Mouse (Mus musculus): ENCODE measurements around the gene Fgd6. TPM values are rescaled to one million over a fixed set of nuclear protein-coding genes. Genes with fewer than 3 reads are reported as not detected.

The Fgd6 gene
- 10 to 100 TPM in 2 of 4 experiments, 1 to 10 TPM in 2; 7.7 to 12.2 (median 10.2) TPM for total RNA-seq (2022)

- DNase-seq (ENCODE audit: low spot score in 2 of 2): peak; percentile 98 to 99
Observed at GRCm38 (mm10) chr10:94035658-94036374, at the start of gene Fgd6, which contains the start of gene Vezt. TSS of gene Fgd6 (plus strand) at chr10:94036001. TSS of gene Vezt (minus strand) at chr10:94035817.

DNA sequence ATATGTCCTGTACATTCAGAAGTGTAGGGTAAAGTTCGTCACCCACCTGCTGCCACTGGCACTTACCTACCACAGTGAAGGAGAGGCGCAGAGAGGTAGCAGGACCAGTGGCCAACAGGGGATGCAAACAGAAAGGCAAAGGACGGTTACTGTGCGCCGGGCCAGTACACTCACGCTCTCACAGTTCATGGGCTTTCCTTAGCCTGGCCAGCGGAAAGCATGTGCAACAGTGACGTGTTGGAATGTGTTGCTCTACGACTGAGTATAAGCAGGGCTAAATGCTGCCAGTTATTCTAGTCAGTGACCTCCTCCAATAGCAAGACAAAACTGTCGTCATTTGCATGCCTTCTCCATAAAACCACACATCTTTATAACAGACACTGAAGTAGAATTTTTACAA is 41.7 kb upstream of the Fgd6 start:
- no peak for DNase-seq (ENCODE audit: low spot score in 2 of 2)

DNA sequence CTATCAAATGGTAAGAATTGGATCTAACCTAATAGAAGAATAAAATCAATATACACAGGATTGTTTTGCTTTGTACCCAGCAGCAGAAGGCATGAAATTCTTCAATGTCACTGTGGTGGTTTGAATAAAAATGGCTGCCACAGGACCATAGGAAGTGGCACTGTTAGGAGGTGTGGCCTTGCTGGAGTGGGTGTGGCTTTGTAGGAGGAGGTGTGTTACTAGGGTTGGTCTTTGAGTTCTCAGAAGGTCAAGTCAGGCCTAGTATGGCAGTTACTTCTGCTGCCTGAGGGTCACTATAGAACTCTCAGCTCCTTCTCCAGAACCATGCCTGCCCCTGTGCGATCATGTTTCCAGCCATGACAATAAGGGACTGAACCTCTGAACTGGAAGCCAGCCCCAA is 40.7 kb upstream of the Fgd6 start:
- DNase-seq (ENCODE audit: low spot score in 2 of 2): no peak

DNA sequence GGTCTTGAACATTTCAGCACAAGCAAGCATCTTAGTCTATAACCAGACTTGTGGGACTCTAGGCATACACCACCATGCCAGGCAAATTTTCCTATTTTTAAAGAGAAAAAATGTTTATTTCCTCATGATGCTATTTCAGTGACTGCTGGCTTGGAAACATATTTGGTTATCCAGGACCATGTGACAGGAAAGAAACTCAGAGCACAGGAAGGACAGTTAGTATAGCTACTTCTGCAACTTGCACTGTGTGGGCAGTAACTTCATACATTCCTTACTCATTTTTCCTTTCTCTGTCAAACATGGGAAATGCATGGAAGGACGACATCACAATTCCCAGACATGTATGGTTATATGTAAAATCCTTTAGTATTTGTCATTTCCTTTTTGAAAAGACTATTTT is 36.4 kb upstream of the Fgd6 start:
- no peak for DNase-seq (ENCODE audit: low spot score in 2 of 2)

DNA sequence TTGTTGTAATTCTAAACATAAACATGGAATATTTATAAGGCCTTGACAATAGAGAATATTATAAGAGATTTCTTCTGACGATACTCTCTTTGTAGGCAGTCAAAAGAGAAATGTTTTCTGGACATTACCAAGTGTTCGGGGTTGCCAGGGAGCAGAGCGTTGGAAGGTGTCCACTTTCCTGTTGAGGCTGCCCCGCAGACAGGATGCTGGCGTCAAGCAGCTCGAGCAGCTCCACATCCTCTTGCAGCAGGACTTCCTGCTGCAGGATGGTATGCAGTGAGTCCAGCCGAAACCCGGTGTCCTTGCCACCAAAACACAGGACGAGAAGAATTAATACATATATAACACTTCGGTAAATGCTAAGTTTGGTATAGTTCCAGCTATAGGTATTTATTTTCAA is 35.6 kb upstream of the Fgd6 start:
- no peak for DNase-seq (ENCODE audit: low spot score in 2 of 2)

- no peak for DNase-seq (ENCODE audit: low spot score in 2 of 2)
Observed at GRCm38 (mm10) chr10:94008356-94008755, 27.4 kb upstream of the Fgd6 start.

GRCm38 (mm10) chr10:94009991-94010679 is 25.7 kb upstream of the Fgd6 start:
- DNase-seq (ENCODE audit: low spot score in 2 of 2): no peak

- no peak for DNase-seq (ENCODE audit: low spot score in 2 of 2)
Observed at GRCm38 (mm10) chr10:94011024-94011423, 24.8 kb upstream of the Fgd6 start.

- peak in 1 of 2 experiments; percentile 27 for DNase-seq (ENCODE audit: low spot score in 2 of 2)
Observed at GRCm38 (mm10) chr10:94013196-94013595, 22.6 kb upstream of the Fgd6 start.

- DNase-seq (ENCODE audit: low spot score in 2 of 2): no peak
Observed at GRCm38 (mm10) chr10:94014200-94014599, 21.6 kb upstream of the Fgd6 start.

DNA sequence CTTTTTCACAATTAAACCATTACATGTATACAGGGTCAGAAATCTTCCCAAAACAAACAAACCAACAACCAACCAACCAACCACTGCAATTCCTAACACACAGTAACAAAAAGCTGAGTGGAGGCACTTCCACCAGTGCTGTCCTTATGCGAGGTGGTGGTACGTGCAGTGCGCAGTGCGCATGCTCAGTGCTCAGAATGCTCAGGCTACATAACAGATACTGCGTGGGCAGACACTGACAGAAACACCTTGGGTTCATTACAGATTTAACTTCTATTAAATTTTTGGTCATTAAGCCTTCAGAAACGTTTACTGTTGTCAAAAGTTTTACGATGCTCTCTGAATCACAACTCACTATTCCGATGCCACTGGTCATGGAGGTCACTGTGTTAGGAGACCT is 18.3 kb upstream of the Fgd6 start:
- no peak for DNase-seq (ENCODE audit: low spot score in 2 of 2)

DNA sequence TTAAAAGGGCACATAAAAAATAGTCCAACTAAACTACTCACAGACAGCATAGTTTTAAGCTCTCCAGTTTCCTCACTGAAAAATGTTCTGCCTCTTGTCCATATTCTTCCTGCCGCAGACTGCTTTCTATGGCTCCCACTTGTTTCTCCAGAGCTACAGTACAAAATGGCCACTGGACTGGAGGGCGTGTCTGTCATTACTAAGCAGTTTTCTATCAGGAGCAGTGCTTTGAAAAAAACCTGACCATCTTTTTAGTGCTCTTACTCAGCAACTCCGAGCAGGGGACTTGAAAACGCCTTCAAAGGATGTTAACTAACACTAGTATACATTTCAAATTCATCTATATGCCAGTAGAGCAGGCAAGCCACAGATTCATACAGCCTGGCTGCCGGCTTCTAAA is 15.2 kb upstream of the Fgd6 start:
- DNase-seq (ENCODE audit: low spot score in 2 of 2): no peak

- no peak for DNase-seq (ENCODE audit: low spot score in 2 of 2)
Observed at GRCm38 (mm10) chr10:94021059-94021458, 14.7 kb upstream of the Fgd6 start.

DNA sequence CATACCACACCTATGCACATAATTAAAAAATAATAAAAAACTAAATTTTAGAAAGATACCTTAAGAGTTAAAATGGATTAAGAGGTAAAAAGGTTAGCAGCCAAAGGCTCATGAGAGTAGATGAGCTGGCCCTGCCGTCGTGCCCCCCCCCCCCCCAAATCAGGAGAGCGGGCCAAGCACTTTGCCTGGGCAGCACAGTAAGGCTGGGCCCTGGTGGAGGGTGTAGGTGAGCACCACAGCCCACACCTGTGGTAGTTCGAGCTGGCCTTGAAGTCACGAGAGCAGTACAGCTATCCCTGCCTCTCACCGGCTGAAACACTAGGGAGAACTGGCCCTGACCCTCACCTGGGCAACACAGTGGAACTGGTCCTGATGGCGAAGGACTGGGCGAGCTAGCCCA is 10.7 kb upstream of the Fgd6 start:
- DNase-seq (ENCODE audit: low spot score in 2 of 2): no peak

DNA sequence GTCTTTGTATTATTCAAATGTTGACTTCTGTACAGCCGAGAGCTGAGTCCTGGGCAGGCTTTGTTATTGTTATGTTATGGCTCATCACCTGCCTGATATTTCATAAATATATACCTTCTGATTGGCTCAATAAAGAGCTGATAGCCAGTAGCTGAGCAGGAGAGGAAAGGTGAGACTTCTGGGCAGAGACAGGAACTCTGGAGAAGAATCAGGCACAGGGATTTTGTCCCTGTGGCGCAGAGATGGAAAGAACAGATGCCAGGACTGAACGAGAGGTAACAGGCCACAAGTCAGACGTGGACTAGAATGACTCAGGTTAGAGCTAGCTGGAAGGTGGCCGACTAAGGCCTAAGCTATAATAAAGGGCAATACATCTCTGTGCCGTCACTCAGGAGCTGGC is 7.3 kb upstream of the Fgd6 start:
- DNase-seq (ENCODE audit: low spot score in 2 of 2): no peak

GRCm38 (mm10) chr10:94031164-94031563 is 4.6 kb upstream of the Fgd6 start:
- no peak for DNase-seq (ENCODE audit: low spot score in 2 of 2)

DNA sequence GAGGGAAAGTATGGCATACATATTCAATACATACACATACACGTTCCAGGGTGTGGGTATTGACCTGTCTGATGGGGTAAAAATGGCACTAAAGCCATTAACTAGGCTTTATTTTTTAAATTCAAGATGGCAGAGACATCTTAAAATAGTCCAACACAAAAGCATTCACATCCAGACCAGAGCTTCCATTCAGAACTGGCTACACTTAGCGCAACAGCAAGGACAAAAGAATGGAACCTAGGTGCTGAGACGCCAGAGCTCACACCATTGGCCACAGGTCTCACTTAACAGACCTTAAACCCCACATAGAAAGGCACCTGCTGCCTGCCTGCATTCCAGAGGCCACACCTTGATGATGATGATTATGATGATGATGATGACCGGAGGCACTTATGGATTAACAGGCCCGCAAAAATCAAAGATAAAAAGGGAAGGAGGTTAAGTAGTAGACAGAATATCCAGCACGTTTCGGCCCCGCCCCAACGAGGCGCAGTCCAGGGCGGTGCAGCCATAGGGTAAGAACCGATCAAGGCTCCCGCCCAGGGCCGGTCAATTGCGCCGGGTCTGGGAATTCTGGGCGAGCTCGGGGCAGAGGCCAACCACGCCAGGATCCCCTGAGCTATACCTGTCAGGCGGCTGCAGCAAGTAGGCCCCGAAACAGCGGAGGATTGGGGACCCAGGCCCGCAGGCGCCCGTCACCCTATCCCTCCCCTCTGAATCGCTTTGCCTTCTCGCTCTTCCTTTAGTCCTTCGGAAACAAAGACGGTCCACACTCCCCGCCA is 734 bp upstream of the Fgd6 start:
- peak; percentile 20 to 41 for DNase-seq (ENCODE audit: low spot score in 2 of 2)

- no peak for DNase-seq (ENCODE audit: low spot score in 2 of 2)
Observed at GRCm38 (mm10) chr10:94036375-94036758, 566 bp downstream of the Fgd6 start.

DNA sequence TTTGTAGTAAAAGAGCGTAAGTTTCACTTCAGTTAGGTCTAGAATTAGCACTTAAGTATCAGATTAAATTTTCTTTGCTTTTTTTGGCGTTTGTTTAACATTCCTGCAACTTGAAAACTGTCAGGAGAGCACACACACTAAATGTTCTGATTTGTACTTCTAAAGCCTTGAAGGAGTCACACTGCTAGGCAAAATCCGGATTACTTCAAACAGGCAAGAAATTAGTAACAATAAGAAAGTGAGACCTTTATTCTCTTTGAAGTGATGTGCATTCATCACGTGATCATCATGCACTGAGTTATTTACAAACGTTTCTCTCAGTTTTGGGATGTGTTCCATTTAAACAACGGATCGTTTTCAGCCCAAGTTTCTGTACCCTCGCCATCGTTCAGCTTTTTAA is 1.4 kb downstream of the Fgd6 start:
- DNase-seq (ENCODE audit: low spot score in 2 of 2): no peak

DNA sequence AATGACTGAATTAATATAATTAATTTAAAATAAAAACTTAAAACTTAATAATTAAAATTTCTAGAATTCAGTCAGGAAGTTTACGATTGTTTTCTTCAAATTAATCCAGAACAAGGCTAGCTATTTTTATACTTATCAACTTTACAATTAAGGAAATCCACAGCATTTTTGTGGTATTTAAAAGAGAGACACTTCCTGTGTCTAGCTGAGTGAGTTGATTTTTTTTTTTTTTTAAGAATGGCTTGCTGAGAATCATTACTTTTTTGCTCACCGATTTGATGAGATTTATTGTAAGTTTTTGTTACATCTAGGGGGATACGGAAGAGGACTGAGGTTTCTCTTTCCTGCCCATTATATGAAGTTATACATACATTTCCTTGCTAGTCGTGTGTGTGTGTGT is 1.8 kb downstream of the Fgd6 start:
- DNase-seq (ENCODE audit: low spot score in 2 of 2): no peak

DNA sequence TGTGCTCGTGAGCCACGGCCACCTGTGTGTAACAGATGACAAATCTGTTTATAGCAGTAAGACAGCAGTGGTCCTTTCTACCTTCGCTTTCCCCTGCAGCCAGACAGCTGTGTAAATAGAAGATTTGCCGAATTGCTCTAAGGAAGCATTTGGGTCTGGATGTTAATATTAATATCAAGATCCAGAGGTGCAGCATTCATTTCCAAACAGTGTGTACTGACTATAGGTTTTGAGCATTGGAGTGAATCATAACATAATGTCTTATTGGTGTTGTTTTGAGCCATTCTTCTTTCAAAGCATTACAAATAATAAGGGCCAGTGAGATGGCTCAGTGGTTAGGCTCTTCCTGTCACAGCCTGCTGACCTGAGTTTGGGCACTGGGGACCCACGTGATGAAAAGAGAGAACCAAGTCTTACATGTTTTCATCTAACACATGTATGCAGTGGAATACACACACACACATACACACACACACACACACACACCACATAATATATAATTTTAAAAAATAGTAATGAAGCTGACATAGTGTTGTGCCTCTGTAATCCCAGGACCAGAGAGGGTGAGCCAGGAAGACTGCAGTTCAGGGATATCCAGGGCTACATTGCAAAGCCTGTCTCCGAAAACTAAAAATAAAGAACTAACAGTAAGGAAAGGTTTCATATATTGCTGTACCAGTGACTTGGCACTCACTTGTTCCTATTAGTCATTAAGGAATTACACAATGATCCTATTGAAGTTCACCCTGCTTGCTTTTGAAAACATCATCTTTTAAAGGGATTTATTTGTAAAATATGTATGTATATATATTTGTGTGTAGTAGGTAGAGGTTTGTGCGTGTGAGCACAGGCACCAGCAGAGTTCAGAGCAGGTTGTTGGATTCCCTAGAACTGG is 2.8 kb downstream of the Fgd6 start:
- no peak for DNase-seq (ENCODE audit: low spot score in 2 of 2)

All from layer of hippocampus, adult 8-10 months (tissue).